Mouse (Mus musculus): ENCODE results near the gene Gm49510.

- TF ChIP-seq POLR2A (IDR thresholded peaks at IDR 0.05; ENCODE audit: extremely low read depth, insufficient read depth, low read length) (no peak), CTCF (IDR thresholded peaks at IDR 0.05; ENCODE audit: extremely low read depth, insufficient read depth, low read length) (no peak)
Observed at GRCm38 (mm10) chr15:78874989-78875388, 24.5 kb upstream of the Gm49510 start.

Measured in cortical plate, adult 2 months (tissue).